Mouse (Mus musculus) ES-E14 (cell line): ENCODE results near the gene Edn2.

Experiments
- CHD2 ChIP-seq: IDR thresholded peaks from 2 replicates; pipeline ENCODE4 v1.6.1; 2014; ENCODE audit warnings: mild to moderate bottlenecking, low read depth, low read length, inconsistent platforms
- HCFC1 ChIP-seq: IDR thresholded peaks from 2 replicates; pipeline ENCODE4 v1.6.1; 2012; ENCODE audit warnings: low read length, inconsistent platforms, borderline replicate concordance; ENCODE audit not compliant: insufficient read depth

DNA sequence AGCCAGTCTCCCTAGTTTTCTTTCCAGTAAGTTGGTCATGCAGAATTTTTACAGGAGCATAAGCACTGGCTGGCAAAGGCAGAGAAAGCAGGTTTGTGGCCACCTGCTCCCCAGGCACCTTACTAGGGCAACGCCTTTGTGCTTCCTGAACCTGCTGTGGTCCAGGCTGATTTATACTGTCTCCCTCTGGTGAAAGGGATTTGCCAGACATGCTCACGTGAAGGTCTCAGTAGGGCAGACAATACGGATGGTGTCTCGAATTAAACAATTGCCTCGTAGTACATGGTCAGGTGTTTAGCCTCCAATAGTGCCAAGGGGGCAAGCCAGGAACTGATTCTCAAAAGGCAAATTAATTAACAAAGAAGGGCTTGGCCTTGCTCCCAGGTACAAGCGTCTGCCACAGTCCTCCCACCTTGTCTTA, 45.5 kb downstream of the Edn2 start:
- TF ChIP-seq HCFC1 (no peak), CHD2 (no peak)
